Mouse (Mus musculus) cerebellum, adult 18-20 months (tissue): ENCODE data around the gene Pafah1b2.

ENCODE experiments used
- DNase-seq, 2 experiments: peaks; one replicate each; pipeline ENCODE4 v3.0.0; 2021

The Pafah1b2 gene

GRCm38 (mm10) chr9:45980611-45981010 lies 31.9 kb downstream of the Pafah1b2 start:
- DNase-seq = no peak

- no peak for DNase-seq
Measured at GRCm38 (mm10) chr9:45979778-45980177, 32.7 kb downstream of the Pafah1b2 start.

DNA sequence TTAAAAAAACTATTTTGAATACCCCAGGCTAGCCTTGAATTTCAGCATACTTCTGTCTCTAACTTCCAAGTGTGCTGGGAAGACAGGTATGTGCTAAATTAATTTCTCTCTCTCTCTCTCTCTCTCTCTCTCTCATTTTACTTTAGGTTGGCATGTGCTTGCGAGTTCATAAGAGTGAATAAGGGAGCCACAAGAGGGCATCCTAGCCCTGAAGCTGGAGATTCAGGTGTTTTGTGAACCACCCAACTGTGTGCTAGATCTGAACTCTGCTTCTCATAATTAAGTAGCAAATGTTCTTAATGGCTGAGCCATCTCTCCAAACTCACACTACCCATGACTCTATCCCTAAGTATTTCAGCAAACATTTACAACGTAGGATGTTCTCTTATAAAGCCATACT lies 35.6 kb downstream of the Pafah1b2 start:
- DNase-seq = no peak

GRCm38 (mm10) chr9:45963577-45963976 lies 48.9 kb downstream of the Pafah1b2 start:
- no peak for DNase-seq

DNA sequence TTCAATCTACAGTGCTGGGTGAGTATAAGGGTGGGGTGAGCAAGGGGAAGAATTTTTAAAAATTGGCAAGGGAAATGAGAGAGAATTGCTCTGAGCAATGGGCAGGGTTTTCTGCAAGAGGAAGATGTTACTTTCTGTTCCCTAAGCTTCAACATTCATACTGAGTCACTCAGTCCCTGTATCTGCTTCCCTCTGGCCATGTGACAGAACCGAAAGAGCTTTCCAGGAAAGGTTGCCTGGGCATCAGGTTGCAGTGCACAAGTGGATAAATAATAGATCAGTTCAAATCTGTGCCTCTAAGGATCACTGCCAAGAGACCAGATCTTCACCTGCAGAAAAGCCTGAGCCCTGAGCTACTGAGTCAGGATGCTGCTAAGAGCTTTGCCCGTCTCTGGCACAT lies 50.6 kb downstream of the Pafah1b2 start:
- peak in 1 of 2 experiments; percentile 61 for DNase-seq

- DNase-seq = no peak
Measured at GRCm38 (mm10) chr9:45959661-45960060, 52.8 kb downstream of the Pafah1b2 start.

DNA sequence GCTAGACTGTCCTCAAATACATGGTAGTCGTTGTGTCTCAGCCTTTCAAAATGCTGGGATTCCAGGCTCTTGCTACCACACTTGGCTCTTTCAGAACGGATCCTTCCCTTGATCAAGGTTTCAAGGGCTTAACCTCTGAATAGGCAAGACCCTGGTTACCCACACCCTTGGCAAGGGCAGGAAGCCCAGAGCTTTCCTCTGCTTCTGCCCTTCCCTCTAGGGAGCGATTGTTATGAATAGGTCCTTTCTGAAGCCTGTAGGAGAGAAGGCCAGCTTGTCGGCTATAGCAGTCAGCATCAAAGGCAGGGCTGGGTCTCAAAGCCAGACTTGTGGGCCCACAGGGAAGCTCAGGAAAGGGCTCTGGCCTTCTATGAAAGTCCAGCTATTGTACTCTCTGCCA lies 53.6 kb downstream of the Pafah1b2 start:
- no peak for DNase-seq

DNA sequence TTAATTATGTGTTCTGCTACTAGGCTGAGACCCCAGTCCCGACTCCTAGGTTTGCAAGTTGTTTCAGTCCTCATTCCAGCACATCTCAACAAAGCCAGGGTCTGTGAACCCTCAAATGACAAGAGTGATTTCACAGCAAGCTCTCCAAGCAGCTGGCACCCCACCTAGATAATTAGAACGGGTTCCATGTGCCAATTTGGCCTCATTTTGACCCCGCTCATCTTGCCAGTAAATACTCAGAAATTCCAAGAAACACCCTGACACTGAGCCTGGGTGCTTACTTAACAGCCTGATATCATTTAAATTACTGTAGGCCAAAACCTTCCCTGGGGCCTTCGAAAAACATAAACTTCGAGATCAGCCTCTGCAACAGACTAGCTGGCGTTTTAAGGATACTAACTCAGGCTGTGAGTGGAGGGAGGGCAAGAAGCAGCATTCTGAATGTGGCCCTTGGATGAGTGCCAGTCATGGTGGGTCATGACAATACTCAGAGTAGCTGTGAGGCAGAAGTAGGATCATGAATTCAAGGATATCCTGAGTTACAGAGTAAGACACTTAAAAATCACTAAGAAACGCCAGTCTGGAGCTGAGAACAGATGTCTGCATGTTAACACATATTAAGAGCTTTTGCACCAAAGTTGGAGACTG lies 54.3 kb downstream of the Pafah1b2 start:
- no peak for DNase-seq

- DNase-seq = peak; percentile 92 to 93
Measured at GRCm38 (mm10) chr9:45955107-45955963, 57.2 kb downstream of the Pafah1b2 start, which contains the start of gene Sidt2. Gene Sidt2 (minus strand): TSS chr9:45955258.

DNA sequence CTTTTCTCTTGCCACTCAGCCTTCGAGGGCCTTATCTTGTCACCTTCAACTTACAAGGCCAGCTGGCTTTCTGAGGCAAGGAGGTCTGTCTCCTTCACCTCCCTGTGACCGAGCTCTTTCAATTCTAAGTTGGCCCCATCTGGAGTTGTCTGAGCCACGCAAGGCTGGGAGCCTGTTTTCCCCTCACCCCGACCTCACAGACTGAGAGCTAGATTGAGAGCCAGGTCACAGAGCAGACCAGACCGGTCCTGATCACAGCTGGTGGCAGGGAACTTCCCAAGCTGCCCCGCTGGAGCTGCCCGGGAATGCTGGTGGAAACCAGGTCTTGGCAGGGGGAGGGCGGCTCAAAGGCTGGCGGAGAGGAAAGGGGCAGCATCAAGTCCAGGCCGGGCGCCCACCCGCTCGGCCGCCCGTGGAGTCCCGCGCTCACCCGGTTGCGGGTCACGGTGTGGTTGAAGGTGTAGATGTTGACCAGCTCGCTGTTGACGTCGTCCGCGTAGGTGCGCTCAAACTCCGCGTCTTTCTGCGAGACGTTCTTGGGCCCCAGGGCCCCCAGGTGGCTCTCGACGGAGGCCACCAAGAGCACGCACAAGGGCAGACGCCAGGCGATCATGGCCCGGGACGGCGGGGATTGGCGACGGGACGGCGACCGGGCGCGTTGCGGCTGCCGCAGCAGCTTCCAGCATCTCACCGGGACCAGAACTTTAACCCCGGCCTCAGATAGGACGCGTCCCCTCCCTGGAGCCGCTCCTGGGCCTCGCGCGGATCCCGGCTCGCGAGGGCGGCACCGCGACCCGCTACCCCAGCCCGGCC lies 58.0 kb downstream of the Pafah1b2 start:
- peak in 1 of 2 experiments; percentile 58 for DNase-seq

DNA sequence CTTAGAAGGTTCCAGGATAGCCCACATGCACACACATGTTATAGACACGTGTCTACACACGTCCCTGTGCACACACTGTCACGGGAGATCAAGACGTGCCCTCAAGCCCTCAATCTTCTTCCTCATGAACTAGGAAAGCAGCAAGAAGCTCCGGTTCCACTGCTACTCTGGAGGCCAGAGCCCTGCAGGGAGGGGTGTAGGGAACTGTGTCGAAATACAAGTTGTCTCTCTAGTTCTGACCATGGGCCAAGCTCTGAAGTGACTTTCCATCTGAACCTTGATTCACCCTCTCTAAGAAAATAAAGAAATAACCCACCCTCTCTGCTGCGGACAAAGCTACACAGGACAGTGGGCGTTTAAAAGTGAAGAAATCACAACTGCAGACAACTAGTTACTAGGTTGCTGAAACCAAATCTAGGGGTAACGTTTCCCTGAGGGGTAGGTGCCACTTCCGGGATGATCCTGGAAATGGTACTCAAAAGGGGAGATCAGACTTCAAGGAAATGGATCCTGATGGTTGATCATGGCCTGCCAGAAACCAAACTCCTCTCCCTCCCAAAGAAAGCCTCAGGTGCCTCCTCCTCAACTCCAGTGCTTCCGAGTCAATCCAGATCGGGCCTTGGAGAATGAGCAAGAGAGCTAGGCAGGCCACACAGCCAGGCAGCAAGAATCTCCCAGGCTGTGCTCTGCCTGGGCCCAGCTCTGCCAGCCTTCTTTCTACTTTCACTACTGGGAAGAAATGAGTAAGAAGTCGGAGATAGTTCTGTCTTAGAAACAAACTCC lies 58.8 kb downstream of the Pafah1b2 start:
- DNase-seq = no peak

- DNase-seq = no peak
Measured at GRCm38 (mm10) chr9:45952890-45953289, 59.6 kb downstream of the Pafah1b2 start.

DNA sequence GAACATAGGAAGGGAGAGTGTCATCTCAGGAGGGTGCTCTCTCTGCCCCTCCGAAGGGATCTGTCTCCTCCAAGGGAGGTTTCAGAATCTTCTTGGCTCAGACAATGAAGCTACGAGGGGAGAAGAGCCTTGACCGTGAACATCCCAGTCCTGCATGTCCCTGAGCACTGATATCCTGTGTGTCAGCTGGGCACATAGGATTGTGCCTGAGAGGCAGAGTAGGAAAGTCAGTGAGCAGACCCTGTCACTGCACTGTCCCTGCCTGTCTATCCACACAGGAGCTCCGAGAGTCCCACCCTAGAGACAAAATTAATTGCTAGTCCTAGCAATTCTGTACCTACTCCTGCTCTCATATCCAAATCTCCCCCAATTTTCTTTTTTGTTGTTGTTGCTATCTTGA lies 60.4 kb downstream of the Pafah1b2 start:
- no peak for DNase-seq

- no peak for DNase-seq
Measured at GRCm38 (mm10) chr9:45946872-45947183, 65.7 kb downstream of the Pafah1b2 start.

- no peak for DNase-seq
Measured at GRCm38 (mm10) chr9:45946182-45946871, 66.2 kb downstream of the Pafah1b2 start.

DNA sequence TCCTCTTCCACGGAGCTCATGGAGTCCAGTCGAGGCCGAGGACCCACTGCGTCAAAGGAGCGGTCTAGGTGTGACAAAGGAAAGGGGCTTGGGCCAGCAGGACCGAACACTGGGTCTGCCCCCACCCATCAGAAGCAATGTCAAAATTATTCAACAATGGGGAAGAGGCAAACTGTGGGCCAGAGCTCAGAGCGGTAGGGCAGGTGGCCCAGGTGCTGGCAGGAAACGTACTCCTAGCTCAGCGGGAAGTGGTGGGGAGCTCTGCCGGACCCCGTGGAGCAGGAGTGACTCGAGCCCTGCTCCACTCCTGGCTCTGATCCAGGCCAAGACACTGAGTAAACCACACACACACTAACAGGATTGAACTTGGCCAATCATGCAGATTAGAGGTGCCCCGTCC lies 66.8 kb downstream of the Pafah1b2 start:
- DNase-seq = peak; percentile 61 to 69

DNA sequence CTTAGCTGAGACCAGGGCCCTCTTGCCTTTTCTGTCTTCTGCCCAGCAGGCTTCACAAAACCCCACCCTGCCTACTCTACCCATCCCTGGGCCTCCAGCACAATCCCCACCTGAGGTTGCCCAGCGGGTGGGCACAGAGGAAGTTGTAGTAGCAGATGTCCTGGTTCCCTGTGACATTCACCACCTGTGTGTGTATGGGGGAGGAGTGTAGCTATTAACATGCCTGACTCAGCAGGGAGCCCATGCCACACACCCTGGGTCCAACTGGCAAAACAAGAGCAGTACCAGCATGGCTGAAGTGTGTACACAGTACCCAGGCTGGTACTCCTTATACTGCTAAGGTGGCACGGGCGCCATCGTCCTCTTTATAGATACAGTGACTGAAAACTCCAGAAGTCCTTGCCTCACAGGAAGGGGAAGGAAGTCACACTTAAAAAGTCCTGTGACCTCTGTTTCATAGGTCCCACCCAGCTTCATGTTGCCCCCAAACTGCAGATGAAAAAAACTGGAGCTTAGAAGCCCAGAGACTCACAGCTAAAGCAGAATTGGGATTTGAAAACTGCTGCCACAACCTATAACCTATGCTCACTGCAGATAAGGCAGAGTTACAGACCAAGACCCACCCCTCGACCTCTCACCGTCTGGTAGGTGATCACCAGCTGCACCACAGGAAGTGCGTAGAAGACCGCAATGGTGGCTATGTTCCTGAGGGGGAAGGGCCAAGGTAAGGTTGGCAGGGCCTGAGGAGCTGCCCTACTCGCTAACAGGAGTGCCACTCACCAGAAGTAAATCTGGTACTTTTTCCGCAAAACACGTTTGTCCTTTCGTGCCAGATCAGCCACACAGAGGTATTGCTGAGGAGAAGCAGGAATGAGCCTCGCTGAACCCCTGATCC lies 67.7 kb downstream of the Pafah1b2 start:
- DNase-seq = peak; percentile 57 to 64

- DNase-seq = peak; percentile 57 to 61
Measured at GRCm38 (mm10) chr9:45943628-45944505, 68.6 kb downstream of the Pafah1b2 start.

- DNase-seq = no peak
Measured at GRCm38 (mm10) chr9:45942916-45943315, 69.6 kb downstream of the Pafah1b2 start.

GRCm38 (mm10) chr9:45942464-45942863 lies 70.0 kb downstream of the Pafah1b2 start:
- no peak for DNase-seq
